Mouse (Mus musculus): Measurements from ENCODE around the gene Zfp697. TPM values are rescaled to one million over a fixed set of nuclear protein-coding genes. Genes with fewer than 3 reads are reported as not detected.
"Not testable (repeated sequence)": the region's sequence is repeated elsewhere in the genome, so short reads cannot be mapped to it uniquely, and the experiment has no call there.

The Zfp697 gene
- polyA plus RNA-seq, 1 experiment from 2014 or later: 13.3 TPM

- H3K4me2 ChIP-seq (ENCODE audit: low read length); ATAC-seq (ENCODE audit: insufficient number of reproducible peaks, insufficient read depth, low FRiP score, low read depth): not testable (repeated sequence)
Measured at GRCm38 (mm10) chr3:98524978-98525377, 142.7 kb downstream of the Zfp697 start.

DNA sequence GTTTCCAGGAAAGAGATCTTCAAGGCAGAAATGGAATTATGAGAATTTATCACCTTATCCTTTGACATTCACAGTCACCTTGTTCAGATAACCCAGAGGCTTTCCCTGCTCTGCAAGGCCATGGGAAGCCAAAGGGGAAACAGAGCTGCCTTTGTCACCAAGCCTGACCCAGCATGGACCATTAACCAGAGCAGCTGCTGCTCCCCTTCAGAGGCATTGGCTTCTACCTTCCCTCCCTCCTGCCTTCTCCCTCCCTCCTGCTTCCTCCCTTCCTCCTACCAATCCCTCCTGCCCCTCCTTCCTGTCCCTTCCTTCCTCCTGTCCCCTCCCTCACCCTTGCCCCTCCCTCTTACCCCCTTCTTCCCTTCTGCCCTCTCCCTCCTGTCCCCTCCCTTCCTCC is 165.4 kb downstream of the Zfp697 start:
- H3K9me3 ChIP-seq (ENCODE audit: control insufficient read depth, low read length); ATAC-seq (ENCODE audit: insufficient number of reproducible peaks, insufficient read depth, low FRiP score, low read depth); H3K36me3 ChIP-seq (ENCODE audit: control insufficient read depth, insufficient read depth, low read length); H3K4me2 ChIP-seq (ENCODE audit: low read length); H3K9ac ChIP-seq (ENCODE audit: low read length); H3K27me3 ChIP-seq (ENCODE audit: control insufficient read depth, insufficient read depth, low read length); H3K4me3 ChIP-seq (ENCODE audit: control insufficient read depth in 1 of 2, insufficient read depth in 1 of 2, low read depth in 1 of 2, low read length in 2 of 2); H3K27ac ChIP-seq (replicated peaks in 1 of 2; ENCODE audit: control insufficient read depth in 1 of 2, insufficient read depth in 1 of 2, low read depth in 2 of 2, low read length in 2 of 2); H3K4me1 ChIP-seq (ENCODE audit: control insufficient read depth in 2 of 2, insufficient read depth in 2 of 2, low read length in 2 of 2): not testable (repeated sequence)

More at GRCm38 (mm10) chr3:98524978-98525377, 142.7 kb downstream of the Zfp697 start:
- not testable (repeated sequence) for H3K4me1 ChIP-seq (ENCODE audit: control insufficient read depth in 2 of 2, insufficient read depth in 2 of 2, low read length in 2 of 2); H3K4me3 ChIP-seq (ENCODE audit: control insufficient read depth in 1 of 2, insufficient read depth in 1 of 2, low read depth in 1 of 2, low read length in 2 of 2); H3K27ac ChIP-seq (replicated peaks in 1 of 2; ENCODE audit: control insufficient read depth in 1 of 2, insufficient read depth in 1 of 2, low read depth in 2 of 2, low read length in 2 of 2); H3K9me3 ChIP-seq (ENCODE audit: control insufficient read depth, low read length); H3K9ac ChIP-seq (ENCODE audit: low read length); H3K27me3 ChIP-seq (ENCODE audit: control insufficient read depth, insufficient read depth, low read length); H3K36me3 ChIP-seq (ENCODE audit: control insufficient read depth, insufficient read depth, low read length)

GRCm38 (mm10) chr3:98548495-98548894 is 166.2 kb downstream of the Zfp697 start:
- not testable (repeated sequence) for H3K27ac ChIP-seq (replicated peaks in 1 of 2; ENCODE audit: control insufficient read depth in 1 of 2, insufficient read depth in 1 of 2, low read depth in 2 of 2, low read length in 2 of 2); H3K4me1 ChIP-seq (ENCODE audit: control insufficient read depth in 2 of 2, insufficient read depth in 2 of 2, low read length in 2 of 2); H3K9ac ChIP-seq (ENCODE audit: low read length); H3K4me3 ChIP-seq (ENCODE audit: control insufficient read depth in 1 of 2, insufficient read depth in 1 of 2, low read depth in 1 of 2, low read length in 2 of 2); H3K36me3 ChIP-seq (ENCODE audit: control insufficient read depth, insufficient read depth, low read length); ATAC-seq (ENCODE audit: insufficient number of reproducible peaks, insufficient read depth, low FRiP score, low read depth); H3K4me2 ChIP-seq (ENCODE audit: low read length); H3K27me3 ChIP-seq (ENCODE audit: control insufficient read depth, insufficient read depth, low read length); H3K9me3 ChIP-seq (ENCODE audit: control insufficient read depth, low read length)
- 57% methylated on average over 1 of the region's 1 CpGs for WGBS

GRCm38 (mm10) chr3:98550215-98550614 is 168.0 kb downstream of the Zfp697 start:
- not testable (repeated sequence) for H3K27ac ChIP-seq (replicated peaks in 1 of 2; ENCODE audit: control insufficient read depth in 1 of 2, insufficient read depth in 1 of 2, low read depth in 2 of 2, low read length in 2 of 2); H3K9me3 ChIP-seq (ENCODE audit: control insufficient read depth, low read length); H3K9ac ChIP-seq (ENCODE audit: low read length); H3K36me3 ChIP-seq (ENCODE audit: control insufficient read depth, insufficient read depth, low read length); H3K4me3 ChIP-seq (ENCODE audit: control insufficient read depth in 1 of 2, insufficient read depth in 1 of 2, low read depth in 1 of 2, low read length in 2 of 2); ATAC-seq (ENCODE audit: insufficient number of reproducible peaks, insufficient read depth, low FRiP score, low read depth); H3K4me2 ChIP-seq (ENCODE audit: low read length); H3K4me1 ChIP-seq (ENCODE audit: control insufficient read depth in 2 of 2, insufficient read depth in 2 of 2, low read length in 2 of 2); H3K27me3 ChIP-seq (ENCODE audit: control insufficient read depth, insufficient read depth, low read length)
- WGBS: no CpG with 5 or more reads among the region's 2 CpGs

GRCm38 (mm10) chr3:98550832-98551231 is 168.6 kb downstream of the Zfp697 start:
- not testable (repeated sequence) for H3K4me1 ChIP-seq (ENCODE audit: control insufficient read depth in 2 of 2, insufficient read depth in 2 of 2, low read length in 2 of 2); H3K36me3 ChIP-seq (ENCODE audit: control insufficient read depth, insufficient read depth, low read length); H3K9me3 ChIP-seq (ENCODE audit: control insufficient read depth, low read length); H3K27ac ChIP-seq (replicated peaks in 1 of 2; ENCODE audit: control insufficient read depth in 1 of 2, insufficient read depth in 1 of 2, low read depth in 2 of 2, low read length in 2 of 2); H3K27me3 ChIP-seq (ENCODE audit: control insufficient read depth, insufficient read depth, low read length); H3K4me3 ChIP-seq (ENCODE audit: control insufficient read depth in 1 of 2, insufficient read depth in 1 of 2, low read depth in 1 of 2, low read length in 2 of 2); H3K9ac ChIP-seq (ENCODE audit: low read length); ATAC-seq (ENCODE audit: insufficient number of reproducible peaks, insufficient read depth, low FRiP score, low read depth); H3K4me2 ChIP-seq (ENCODE audit: low read length)
- no CpG with 5 or more reads among the region's 1 CpGs for WGBS

- not testable (repeated sequence) for H3K4me1 ChIP-seq (ENCODE audit: control insufficient read depth in 2 of 2, insufficient read depth in 2 of 2, low read length in 2 of 2); H3K4me3 ChIP-seq (ENCODE audit: control insufficient read depth in 1 of 2, insufficient read depth in 1 of 2, low read depth in 1 of 2, low read length in 2 of 2); H3K9ac ChIP-seq (ENCODE audit: low read length); H3K27me3 ChIP-seq (ENCODE audit: control insufficient read depth, insufficient read depth, low read length); H3K36me3 ChIP-seq (ENCODE audit: control insufficient read depth, insufficient read depth, low read length); H3K9me3 ChIP-seq (ENCODE audit: control insufficient read depth, low read length); H3K4me2 ChIP-seq (ENCODE audit: low read length); H3K27ac ChIP-seq (replicated peaks in 1 of 2; ENCODE audit: control insufficient read depth in 1 of 2, insufficient read depth in 1 of 2, low read depth in 2 of 2, low read length in 2 of 2); ATAC-seq (ENCODE audit: insufficient number of reproducible peaks, insufficient read depth, low FRiP score, low read depth)
- no CpG with 5 or more reads among the region's 5 CpGs for WGBS
Measured at GRCm38 (mm10) chr3:98560711-98561110, 178.4 kb downstream of the Zfp697 start.

- H3K27me3 ChIP-seq (ENCODE audit: control insufficient read depth, insufficient read depth, low read length); H3K4me2 ChIP-seq (ENCODE audit: low read length); H3K36me3 ChIP-seq (ENCODE audit: control insufficient read depth, insufficient read depth, low read length); H3K27ac ChIP-seq (replicated peaks in 1 of 2; ENCODE audit: control insufficient read depth in 1 of 2, insufficient read depth in 1 of 2, low read depth in 2 of 2, low read length in 2 of 2); H3K9me3 ChIP-seq (ENCODE audit: control insufficient read depth, low read length); H3K4me1 ChIP-seq (ENCODE audit: control insufficient read depth in 2 of 2, insufficient read depth in 2 of 2, low read length in 2 of 2); ATAC-seq (ENCODE audit: insufficient number of reproducible peaks, insufficient read depth, low FRiP score, low read depth); H3K9ac ChIP-seq (ENCODE audit: low read length); H3K4me3 ChIP-seq (ENCODE audit: control insufficient read depth in 1 of 2, insufficient read depth in 1 of 2, low read depth in 1 of 2, low read length in 2 of 2): not testable (repeated sequence)
- no CpG with 5 or more reads among the region's 2 CpGs for WGBS
Measured at GRCm38 (mm10) chr3:98563831-98564230, 181.6 kb downstream of the Zfp697 start.

DNA sequence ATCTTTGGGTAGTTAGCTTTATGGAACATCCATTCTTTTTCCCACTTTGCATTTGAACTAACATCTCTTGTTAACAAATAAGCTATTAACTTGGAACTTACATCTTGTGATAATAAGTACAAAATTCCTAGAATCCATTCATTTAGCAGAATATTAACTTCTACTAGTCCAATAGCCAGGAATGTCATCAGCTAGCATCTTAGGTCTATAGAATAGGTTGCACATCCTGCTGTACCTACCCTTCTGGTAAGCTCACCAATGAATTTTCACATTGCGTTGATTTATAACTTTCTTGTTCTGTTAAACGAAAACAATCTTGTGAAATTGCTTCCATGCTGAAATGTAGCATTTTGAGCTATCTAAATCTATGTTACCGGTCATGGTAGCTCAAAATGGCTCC is 182.6 kb downstream of the Zfp697 start:
- not testable (repeated sequence) for H3K4me1 ChIP-seq (ENCODE audit: control insufficient read depth in 2 of 2, insufficient read depth in 2 of 2, low read length in 2 of 2); H3K27me3 ChIP-seq (ENCODE audit: control insufficient read depth, insufficient read depth, low read length); H3K4me2 ChIP-seq (ENCODE audit: low read length); H3K27ac ChIP-seq (replicated peaks in 1 of 2; ENCODE audit: control insufficient read depth in 1 of 2, insufficient read depth in 1 of 2, low read depth in 2 of 2, low read length in 2 of 2); H3K36me3 ChIP-seq (ENCODE audit: control insufficient read depth, insufficient read depth, low read length); ATAC-seq (ENCODE audit: insufficient number of reproducible peaks, insufficient read depth, low FRiP score, low read depth); H3K9me3 ChIP-seq (ENCODE audit: control insufficient read depth, low read length); H3K9ac ChIP-seq (ENCODE audit: low read length); H3K4me3 ChIP-seq (ENCODE audit: control insufficient read depth in 1 of 2, insufficient read depth in 1 of 2, low read depth in 1 of 2, low read length in 2 of 2)
- WGBS: no CpG with 5 or more reads among the region's 3 CpGs

Measured in heart, embryonic 14.5 days (tissue).